Mouse (Mus musculus) layer of hippocampus, adult 2 months (tissue): ENCODE data around the gene Clec16a. TPM values are rescaled to one million over a fixed set of nuclear protein-coding genes. Genes with fewer than 3 reads are reported as not detected.

Source experiments
- DNase-seq, 2 experiments: peaks; one replicate each; pipeline ENCODE4 v3.0.0; 2022; ENCODE audit warnings: low spot score in 2 of 2
- H3K27ac ChIP-seq: fragments of 200-600 bp; 2 replicates; pipeline ENCODE4 v1.8.1; 2022
- H3K4me3 ChIP-seq: fragments of 200-600 bp; 2 replicates; pipeline ENCODE4 v1.8.1; 2022; ENCODE audit warnings: mild to moderate bottlenecking
- CTCF ChIP-seq: fragments of 200-600 bp; conservative IDR thresholded peaks from 2 replicates; pipeline ENCODE4 v1.8.1; 2022; ENCODE audit warnings: antibody characterized with exemption, mild to moderate bottlenecking, moderate library complexity
- long read RNA-seq, 2 experiments: library from polyadenylated mRNA; stranded (forward); transcript quantifications; one replicate each; pipeline ENCODE4 v2.0.0; 2021; ENCODE audit warnings: borderline mapping rate in 2 of 2
- total RNA-seq, 2 experiments: library from RNA; stranded (reverse); gene quantifications; 2 replicates each; pipeline ENCODE4 v1.2.3; 2021

Clec16a gene
- 100 to 1,000 TPM in 1 of 2 experiments, 10 to 100 TPM in 1; 98.8 to 105 TPM for total RNA-seq
- long read RNA-seq, experiment 1, partial matches to known transcripts: 2 of 34 reads
- long read RNA-seq, experiment 1, other reads (novel, unspliced or antisense): 32 of 34 reads
- long read RNA-seq, experiment 2, full-length matches to known transcripts: 1 of 73 reads
- long read RNA-seq, experiment 2, partial matches to known transcripts: 6 of 73 reads
- long read RNA-seq, experiment 2, other reads (novel, unspliced or antisense): 66 of 73 reads

- peak within 1 kb of the TSS; percentile 88 for H3K4me3 ChIP-seq
- peak within 1 kb of the TSS; percentile 91 for H3K27ac ChIP-seq
- DNase-seq: peak; percentile 96 to 97
- no peak for TF ChIP-seq CTCF
Observed at GRCm38 (mm10) chr16:10544995-10545622, at the start of gene Clec16a. Gene Clec16a (plus strand): TSS chr16:10545339.

- Histone ChIP-seq H3K27ac (no peak overlapping the region), H3K4me3 (no peak overlapping the region)
- no peak for DNase-seq
- no peak for TF ChIP-seq CTCF
Observed at GRCm38 (mm10) chr16:10495824-10496298, 49.3 kb upstream of the Clec16a start.

- DNase-seq: no peak
- H3K27ac ChIP-seq: no peak overlapping the region
- no peak overlapping the region for H3K4me3 ChIP-seq
- no peak for TF ChIP-seq CTCF
Observed at GRCm38 (mm10) chr16:10498096-10498602, 47.0 kb upstream of the Clec16a start.

GRCm38 (mm10) chr16:10499122-10499521 is 46.0 kb upstream of the Clec16a start:
- no peak for DNase-seq
- TF ChIP-seq CTCF: no peak

GRCm38 (mm10) chr16:10501865-10502264 is 43.3 kb upstream of the Clec16a start:
- Histone ChIP-seq H3K4me3 (no peak overlapping the region), H3K27ac (no peak overlapping the region)
- no peak for DNase-seq
- no peak for TF ChIP-seq CTCF

More at GRCm38 (mm10) chr16:10499122-10499521, 46.0 kb upstream of the Clec16a start:
- Histone ChIP-seq H3K27ac (no peak overlapping the region), H3K4me3 (no peak overlapping the region)

GRCm38 (mm10) chr16:10503058-10503457 is 42.1 kb upstream of the Clec16a start:
- H3K27ac ChIP-seq: no peak overlapping the region
- H3K4me3 ChIP-seq: no peak overlapping the region
- no peak for DNase-seq
- no peak for TF ChIP-seq CTCF

GRCm38 (mm10) chr16:10507445-10507844 is 37.7 kb upstream of the Clec16a start:
- no peak for DNase-seq
- Histone ChIP-seq H3K27ac (no peak overlapping the region), H3K4me3 (no peak overlapping the region)
- TF ChIP-seq CTCF: no peak

GRCm38 (mm10) chr16:10508691-10509090 is 36.4 kb upstream of the Clec16a start:
- no peak for DNase-seq
- no peak for TF ChIP-seq CTCF
- Histone ChIP-seq H3K27ac (no peak overlapping the region), H3K4me3 (no peak overlapping the region)

GRCm38 (mm10) chr16:10510477-10511133 is 34.5 kb upstream of the Clec16a start:
- DNase-seq: no peak
- TF ChIP-seq CTCF: no peak
- Histone ChIP-seq H3K4me3 (no peak overlapping the region), H3K27ac (no peak overlapping the region)

GRCm38 (mm10) chr16:10511134-10511520 is 34.0 kb upstream of the Clec16a start:
- TF ChIP-seq CTCF: no peak
- no peak for DNase-seq
- Histone ChIP-seq H3K4me3 (no peak overlapping the region), H3K27ac (no peak overlapping the region)

GRCm38 (mm10) chr16:10515953-10516572 is 29.1 kb upstream of the Clec16a start:
- no peak overlapping the region for H3K27ac ChIP-seq
- no peak for TF ChIP-seq CTCF
- H3K4me3 ChIP-seq: no peak overlapping the region
- no peak for DNase-seq

GRCm38 (mm10) chr16:10518030-10518429 is 27.1 kb upstream of the Clec16a start:
- Histone ChIP-seq H3K27ac (no peak overlapping the region), H3K4me3 (no peak overlapping the region)
- no peak for DNase-seq
- TF ChIP-seq CTCF: peak; percentile 26
